Comparison of ENCODE assay signal across 11 mouse cellular contexts in the genomic region with DNA sequence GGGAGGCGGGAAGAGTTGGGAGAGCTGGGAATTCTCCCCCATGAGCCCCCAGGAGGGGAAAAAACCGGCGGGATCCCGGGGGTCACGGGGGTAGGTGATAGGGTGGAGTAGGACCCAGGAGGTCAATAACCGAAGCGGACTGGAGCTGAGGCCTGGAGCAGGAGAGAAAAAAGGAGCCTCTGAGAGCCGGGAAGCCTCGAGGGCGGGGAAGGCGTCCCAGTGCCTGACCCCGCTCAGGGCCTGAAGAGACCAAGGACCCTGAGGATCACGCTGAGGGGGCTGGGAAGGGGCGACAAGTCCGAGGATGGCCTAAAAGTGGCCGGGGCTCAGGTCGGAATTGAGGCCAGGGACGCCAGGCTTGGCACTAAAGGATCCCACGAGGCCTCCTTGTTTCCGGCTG. TPM values are rescaled to one million over a fixed set of nuclear protein-coding genes. Genes with fewer than 3 reads are reported as not detected.
A peak's percentile ranks its signal among the peaks of the same experiment; 100 is the strongest.
DNase-seq lines count a peak whose midpoint lies in the region; ATAC-seq and TF ChIP-seq lines count a peak whose summit lies in the region.
"Had no signal": no experiment of that assay in that cellular context is flagged by ENCODE, and none has a peak within 500 bp of the region (broad histone marks: within the 10 kb centered on the region; RNA-seq: fewer than 3 reads in every experiment).

No protein-coding gene starts in this region.

- H3K9me3 ChIP-seq in hindbrain, embryonic 10.5 days, result no peaks in the 10 kb centered on the region
- H3K9me3 ChIP-seq in hindbrain, postnatal 0 days (ENCODE audit: low read length), result no peaks in the 10 kb centered on the region
- H3K9me3 ChIP-seq in heart, embryonic 14.5 days (ENCODE audit: control insufficient read depth, low read length), result no peaks in the 10 kb centered on the region
- H3K9me3 ChIP-seq in midbrain, embryonic 13.5 days, result no peaks in the 10 kb centered on the region

- ATAC-seq in hindbrain, postnatal 0 days, result no peak
- no peak for ATAC-seq in heart, embryonic 14.5 days (ENCODE audit: insufficient number of reproducible peaks, insufficient read depth, low FRiP score, low read depth)
- ATAC-seq in midbrain, embryonic 13.5 days, result no peak

- H3K9ac ChIP-seq in hindbrain, postnatal 0 days (replicated peaks; ENCODE audit: low read length), result no peak overlapping the region
- H3K9ac ChIP-seq in heart, embryonic 14.5 days (ENCODE audit: low read length), result no peak overlapping the region
- H3K9ac ChIP-seq in midbrain, embryonic 13.5 days (replicated peaks), result peak overlapping the region; percentile 63

- H3K4me3 ChIP-seq in hindbrain, embryonic 10.5 days, result peak overlapping the region; percentile 72
- H3K4me3 ChIP-seq in hindbrain, postnatal 0 days (ENCODE audit: low read length), result no peak overlapping the region
- peak overlapping the region; percentile 17; the same call in 1 of the 2 replicates for H3K4me3 ChIP-seq in cortical plate, adult 2 months (ENCODE audit: insufficient read depth, low read length)
- peak overlapping the region in 1 of 2 experiments; percentile 7; a peak in 1 of 4 replicates for H3K4me3 ChIP-seq in heart, embryonic 14.5 days (ENCODE audit: control insufficient read depth in 1 of 2, insufficient read depth in 1 of 2, low read depth in 1 of 2, low read length in 2 of 2)
- peak overlapping the region; percentile 53 for H3K4me3 ChIP-seq in midbrain, embryonic 13.5 days (replicated peaks)

- TF ChIP-seq CTCF in hindbrain, postnatal 0 days (IDR thresholded peaks at IDR 0.05; ENCODE audit: low read depth), result no peak
- no peak for TF ChIP-seq CTCF in cortical plate, adult 2 months (IDR thresholded peaks at IDR 0.05; ENCODE audit: extremely low read depth, insufficient read depth, low read length)

- TF ChIP-seq POLR2A in cortical plate, adult 2 months (IDR thresholded peaks at IDR 0.05; ENCODE audit: extremely low read depth, insufficient read depth, low read length), result no peak

- under 1% methylated on average over 20 of the region's 20 CpGs for WGBS in hindbrain, embryonic 10.5 days
- 3% methylated on average over 20 of the region's 20 CpGs for WGBS in hindbrain, postnatal 0 days
- 4% methylated on average over 20 of the region's 20 CpGs for WGBS in heart, embryonic 14.5 days
- under 1% methylated on average over 20 of the region's 20 CpGs for WGBS in midbrain, embryonic 13.5 days

- no peaks in the 10 kb centered on the region for H3K36me3 ChIP-seq in hindbrain, embryonic 10.5 days
- H3K36me3 ChIP-seq in hindbrain, postnatal 0 days (ENCODE audit: insufficient read depth, low read length), result no peaks in the 10 kb centered on the region
- H3K36me3 ChIP-seq in heart, embryonic 14.5 days (ENCODE audit: control insufficient read depth, insufficient read depth, low read length), result no peaks in the 10 kb centered on the region
- H3K36me3 ChIP-seq in midbrain, embryonic 13.5 days, result no peaks in the 10 kb centered on the region

- H3K4me1 ChIP-seq in hindbrain, embryonic 10.5 days (replicated peaks), result peaks cover 72% of the 10 kb centered on the region
- H3K4me1 ChIP-seq in hindbrain, postnatal 0 days (ENCODE audit: insufficient read depth, low read length), result peaks cover 8% of the 10 kb centered on the region; the same call in 1 of the 2 replicates
- H3K4me1 ChIP-seq in cortical plate, adult 2 months (ENCODE audit: control insufficient read depth, insufficient read depth, low read length), result 0 out of 2 replicates have a peak, but pooled peaks cover 2% of the 10 kb centered on the region
- H3K4me1 ChIP-seq in heart, embryonic 14.5 days (ENCODE audit: control insufficient read depth in 2 of 2, insufficient read depth in 2 of 2, low read length in 2 of 2), result peaks cover 7 to 31% of the 10 kb centered on the region in 2 experiments
- H3K4me1 ChIP-seq in midbrain, embryonic 13.5 days (replicated peaks), result peaks cover 47% of the 10 kb centered on the region

- DNase-seq in hindbrain, embryonic 10.5 days (ENCODE audit: low spot score), result peak; percentile 60
- no peak for DNase-seq in hindbrain, postnatal 0 days (ENCODE audit: low spot score)
- no peak for DNase-seq in kidney, adult 8-10 months
- no peak for DNase-seq in layer of hippocampus, postnatal 25 days (ENCODE audit: extremely low spot score in 1 of 2, low spot score in 1 of 2)
- no peak for DNase-seq in adrenal gland, postnatal 25 days
- DNase-seq: gastrocnemius, postnatal 25 days; thymus, adult 18-20 months had no signal

- H3K4me2 ChIP-seq in hindbrain, postnatal 0 days (ENCODE audit: low read depth, low read length), result no peak overlapping the region
- H3K4me2 ChIP-seq in heart, embryonic 14.5 days (ENCODE audit: low read length), result peak overlapping the region; percentile 12; the same call in 1 of the 2 replicates
- peak overlapping the region; percentile 93 for H3K4me2 ChIP-seq in midbrain, embryonic 13.5 days (replicated peaks)

- peaks cover 98% of the 10 kb centered on the region for H3K27me3 ChIP-seq in hindbrain, embryonic 10.5 days (ENCODE audit: insufficient read depth, poor library complexity, severe bottlenecking)
- peaks cover 73% of the 10 kb centered on the region for H3K27me3 ChIP-seq in hindbrain, postnatal 0 days (ENCODE audit: insufficient read depth, low read length)
- H3K27me3 ChIP-seq in heart, embryonic 14.5 days (ENCODE audit: control insufficient read depth, insufficient read depth, low read length), result peaks cover 93% of the 10 kb centered on the region
- H3K27me3 ChIP-seq in midbrain, embryonic 13.5 days, result peaks cover 95% of the 10 kb centered on the region

- H3K27ac ChIP-seq in hindbrain, embryonic 10.5 days, result peak overlapping the region; percentile 64
- no peak overlapping the region for H3K27ac ChIP-seq in hindbrain, postnatal 0 days
- no peak overlapping the region for H3K27ac ChIP-seq in cortical plate, adult 2 months (ENCODE audit: insufficient read depth, low read length)
- no peak overlapping the region for H3K27ac ChIP-seq in heart, embryonic 14.5 days (replicated peaks in 1 of 2; ENCODE audit: control insufficient read depth in 1 of 2, insufficient read depth in 1 of 2, low read depth in 2 of 2, low read length in 2 of 2)
- peak overlapping the region; percentile 47 for H3K27ac ChIP-seq in midbrain, embryonic 13.5 days

RNA-seq across cellular contexts. Expression of gene Dlx2, which starts 2.6 kb away (rescaled TPM):
- 7.6 and 7.8 TPM in 2 replicates for polyA plus RNA-seq in hindbrain, embryonic 10.5 days (2016; fragmentation: Nextera tagmentation; extraction: Ambion mirVana)
- total RNA-seq in hindbrain, postnatal 0 days (2014; rRNA removed), result 0.97 TPM in 1 of 2 replicates, not detected in the other
- 0.21 and 0.26 TPM in 2 replicates for polyA plus RNA-seq in hindbrain, postnatal 0 days (2015; fragmentation: Nextera tagmentation; extraction: Ambion mirVana)
- 4.1 and 4.2 TPM in 2 replicates for polyA plus RNA-seq in cortical plate, adult 2 months (2012; rRNA removed)
- polyA plus RNA-seq in heart, embryonic 14.5 days (2014; fragmentation: Nextera tagmentation; extraction: Ambion mirVana), result 0.08 and 0.39 TPM in 2 replicates
- polyA plus RNA-seq in midbrain, embryonic 13.5 days (2015; fragmentation: Nextera tagmentation; extraction: Ambion mirVana), result 10.5 and 14.6 TPM in 2 replicates
- 1 to 10 TPM; 5.7 to 6.0 TPM for total RNA-seq in layer of hippocampus, postnatal 25 days (2021)
- total RNA-seq in adrenal gland, postnatal 25 days (2021), result 0.33 and 0.48 TPM in 2 replicates
- total RNA-seq: gastrocnemius, postnatal 25 days had no signal
- polyA plus RNA-seq: neural tube, embryonic 14.5 days had no signal

RNA-seq across cellular contexts. Expression of gene Dlx1, which starts 16.0 kb away (rescaled TPM):
- 6.4 and 9.9 TPM in 2 replicates for polyA plus RNA-seq in hindbrain, embryonic 10.5 days (2016; fragmentation: Nextera tagmentation; extraction: Ambion mirVana)
- 2.5 and 3.5 TPM in 2 replicates for total RNA-seq in hindbrain, postnatal 0 days (2014; rRNA removed)
- polyA plus RNA-seq in hindbrain, postnatal 0 days (2015; fragmentation: Nextera tagmentation; extraction: Ambion mirVana), result not detected in 2 replicates
- polyA plus RNA-seq in cortical plate, adult 2 months (2012; rRNA removed), result 26.7 and 27.8 TPM in 2 replicates
- not detected in 2 replicates for polyA plus RNA-seq in heart, embryonic 14.5 days (2014; fragmentation: Nextera tagmentation; extraction: Ambion mirVana)
- polyA plus RNA-seq in midbrain, embryonic 13.5 days (2015; fragmentation: Nextera tagmentation; extraction: Ambion mirVana), result 53.6 and 56.4 TPM in 2 replicates
- 10 to 100 TPM; 13.6 to 19.3 TPM for total RNA-seq in layer of hippocampus, postnatal 25 days (2021)
- 0.52 TPM in 1 of 2 replicates, not detected in the other for total RNA-seq in adrenal gland, postnatal 25 days (2021)
- polyA plus RNA-seq: neural tube, embryonic 14.5 days had no signal

Comparison
In these comparisons a context has a peak if more than half of its experiments do, and no peak if none do; other contexts are left out.
1. H3K27ac ChIP-seq: peak in hindbrain, embryonic 10.5 days (single experiment) and midbrain, embryonic 13.5 days (single experiment); none in hindbrain, postnatal 0 days (single experiment), cortical plate, adult 2 months (single experiment) and heart, embryonic 14.5 days (0 of 2).